Mouse (Mus musculus): ENCODE data around the gene Nav2.

GRCm38 (mm10) chr7:49341919-49342529 is 433.5 kb downstream of the Nav2 start:
- no peak for TF ChIP-seq CTCF (IDR thresholded peaks at IDR 0.05; ENCODE audit: borderline replicate concordance, extremely low read depth, insufficient read depth, insufficient read length)
- TF ChIP-seq POLR2A (IDR thresholded peaks at IDR 0.05; ENCODE audit: borderline replicate concordance, extremely low read depth, insufficient read depth, insufficient read length, poor library complexity, severe bottlenecking) = no peak
